Mouse (Mus musculus) forebrain, embryonic 10.5 days (tissue): ENCODE results near the gene Prap1. TPM values are rescaled to one million over a fixed set of nuclear protein-coding genes. Genes with fewer than 3 reads are reported as not detected.

ENCODE experiments used
- DNase-seq: peaks from one replicate; pipeline ENCODE4 v3.0.0-alpha.2; 2017; ENCODE audit warnings: low spot score; ENCODE audit errors: extremely low spot score
- H3K27ac ChIP-seq: fragments of 300-500 bp; sonication (generic); 2 replicates; pipeline ENCODE4 v1.5.1; 2016; ENCODE audit warnings: mild to moderate bottlenecking
- H3K27me3 ChIP-seq: fragments of 300-500 bp; sonication (generic); 2 replicates; pipeline ENCODE4 v1.6.1; 2016; ENCODE audit warnings: mild to moderate bottlenecking; ENCODE audit not compliant: poor library complexity, severe bottlenecking
- H3K36me3 ChIP-seq: fragments of 300-500 bp; sonication (generic); replicated peaks from 2 replicates; pipeline ENCODE4 v1.6.1; 2016; ENCODE audit warnings: mild to moderate bottlenecking, moderate library complexity
- H3K4me1 ChIP-seq: fragments of 300-500 bp; sonication (generic); 2 replicates; pipeline ENCODE4 v1.6.1; 2016
- H3K4me3 ChIP-seq: fragments of 300-500 bp; sonication (generic); 2 replicates; pipeline ENCODE4 v1.5.1; 2016; ENCODE audit warnings: mild to moderate bottlenecking, moderate library complexity
- H3K9me3 ChIP-seq: fragments of 300-500 bp; sonication (generic); 2 replicates; pipeline ENCODE4 v1.6.1; 2016; ENCODE audit warnings: mild to moderate bottlenecking, moderate library complexity
- WGBS: fragments of 180-500 bp; shearing (Covaris S2); methylation state at CpG from one replicate; pipeline ENCODE4 v1.1.7; 2016; 5-methylcytosine and 5-hydroxymethylcytosine counted together
- polyA plus RNA-seq: library from polyadenylated mRNA; unstranded; fragments of >200 nt; fragmentation: Nextera tagmentation; extraction: Ambion mirVana; gene quantifications from 2 replicates; pipeline ENCODE4 v1.2.1, GENCODE M21; 2016

The Prap1 gene
- polyA plus RNA-seq, result not detected in 2 replicates

DNA sequence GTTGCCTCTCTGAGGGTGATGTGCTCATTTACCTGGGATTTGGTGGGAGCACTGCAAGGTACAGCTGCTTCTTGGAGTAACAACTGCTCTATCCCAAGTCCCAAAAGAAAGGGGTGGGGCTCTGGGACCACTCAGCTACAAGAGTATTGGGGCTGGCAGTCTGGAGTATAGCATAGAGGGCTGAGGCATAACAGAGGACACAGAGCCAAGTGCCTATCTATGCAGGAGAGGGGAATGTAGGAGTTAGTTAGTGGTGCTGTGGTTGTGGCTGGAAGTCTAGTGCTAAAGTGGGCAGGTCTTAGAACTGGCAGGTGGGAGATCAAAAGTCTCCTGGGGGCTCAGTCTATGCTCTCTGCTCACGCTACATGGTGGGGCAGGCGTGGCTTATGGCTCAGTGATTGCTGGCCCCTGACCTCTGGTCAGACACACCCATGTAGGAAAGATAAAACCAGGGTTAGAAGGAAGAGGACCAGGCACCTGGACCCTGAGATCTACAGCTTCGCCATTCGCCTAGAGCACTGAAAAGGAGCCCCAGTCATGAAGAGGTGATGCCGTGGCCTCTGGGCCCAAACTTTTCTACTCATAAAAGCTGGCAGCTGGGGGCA lies at the start of gene Prap1:
Gene Prap1, plus strand, starts transcription at position 472 of the 605 bp plus-strand sequence.
- no peaks in the 10 kb centered on the region; the same call in 1 of the 2 replicates for H3K4me1 ChIP-seq
- DNase-seq, result no peak
- no peaks in the 10 kb centered on the region for H3K9me3 ChIP-seq
- no peaks in the 10 kb centered on the region for H3K27me3 ChIP-seq
- no peak within 1 kb of the TSS for H3K4me3 ChIP-seq
- 74% methylated on average over 5 of the region's 5 CpGs for WGBS
- no peak within 1 kb of the TSS for H3K27ac ChIP-seq
- no peaks in the 10 kb centered on the region for H3K36me3 ChIP-seq

DNA sequence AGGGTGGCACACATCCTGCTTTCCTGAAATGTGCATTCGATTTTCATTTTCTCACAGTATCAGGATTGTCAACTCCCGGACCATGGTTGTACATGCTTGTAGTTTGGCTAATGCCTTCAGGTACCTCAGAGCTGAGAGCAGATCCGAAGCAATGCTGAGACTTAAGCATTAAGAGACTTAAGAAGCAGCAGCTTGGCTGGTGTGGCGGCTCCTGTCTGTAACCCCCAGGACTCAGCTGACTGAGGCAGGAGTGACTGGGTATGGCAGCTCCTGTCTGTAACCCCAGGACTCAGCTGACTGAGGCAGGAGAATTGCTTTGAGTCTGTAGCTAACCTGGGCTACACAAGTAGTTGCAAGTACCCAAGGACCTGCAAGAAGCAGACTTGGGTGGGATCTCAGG lies 47.6 kb upstream of the Prap1 start:
- H3K9me3 ChIP-seq, result no peaks in the 10 kb centered on the region
- H3K4me1 ChIP-seq, result peaks cover 27% of the 10 kb centered on the region
- peaks cover 7% of the 10 kb centered on the region for H3K36me3 ChIP-seq
- no peak overlapping the region for H3K27ac ChIP-seq
- H3K27me3 ChIP-seq, result peaks cover 91% of the 10 kb centered on the region
- no peak for DNase-seq
- WGBS, result 78% methylated on average over 4 of the region's 4 CpGs
- H3K4me3 ChIP-seq, result no peak overlapping the region

DNA sequence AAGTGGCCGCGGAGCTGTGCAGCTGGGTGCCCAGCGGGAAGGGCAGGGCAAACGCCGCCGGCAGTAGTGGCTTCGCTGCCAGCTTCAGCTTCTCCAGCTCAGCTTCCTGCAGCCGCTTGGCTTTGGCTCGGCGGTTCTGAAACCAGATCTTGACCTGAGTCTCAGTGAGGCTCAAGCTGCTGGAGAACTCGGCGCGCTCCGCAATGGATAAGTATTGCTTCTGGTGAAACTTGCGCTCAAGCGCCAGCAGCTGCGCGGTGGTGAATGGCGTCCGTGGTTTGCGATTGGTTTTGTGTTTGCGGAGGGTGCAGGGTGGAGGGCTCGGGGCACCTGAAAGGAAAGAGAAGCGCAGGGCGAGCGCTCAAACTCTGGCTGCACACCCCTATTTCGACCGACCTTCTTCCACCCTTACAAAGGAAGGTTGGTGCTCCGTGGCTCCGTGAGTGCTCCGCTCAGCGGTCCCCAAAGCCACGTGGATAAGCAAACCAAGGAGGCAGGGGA lies 45.3 kb upstream of the Prap1 start:
- no peaks in the 10 kb centered on the region for H3K9me3 ChIP-seq
- no peaks in the 10 kb centered on the region for H3K36me3 ChIP-seq
- 0 out of 2 replicates have a peak overlapping the region, but pooled peaks have one; percentile 26 for H3K27ac ChIP-seq
- WGBS, result under 1% methylated on average over 33 of the region's 33 CpGs
- peaks cover 29% of the 10 kb centered on the region for H3K4me1 ChIP-seq
- DNase-seq, result no peak
- peak overlapping the region; percentile 47 for H3K4me3 ChIP-seq
- peaks cover 100% of the 10 kb centered on the region for H3K27me3 ChIP-seq

DNA sequence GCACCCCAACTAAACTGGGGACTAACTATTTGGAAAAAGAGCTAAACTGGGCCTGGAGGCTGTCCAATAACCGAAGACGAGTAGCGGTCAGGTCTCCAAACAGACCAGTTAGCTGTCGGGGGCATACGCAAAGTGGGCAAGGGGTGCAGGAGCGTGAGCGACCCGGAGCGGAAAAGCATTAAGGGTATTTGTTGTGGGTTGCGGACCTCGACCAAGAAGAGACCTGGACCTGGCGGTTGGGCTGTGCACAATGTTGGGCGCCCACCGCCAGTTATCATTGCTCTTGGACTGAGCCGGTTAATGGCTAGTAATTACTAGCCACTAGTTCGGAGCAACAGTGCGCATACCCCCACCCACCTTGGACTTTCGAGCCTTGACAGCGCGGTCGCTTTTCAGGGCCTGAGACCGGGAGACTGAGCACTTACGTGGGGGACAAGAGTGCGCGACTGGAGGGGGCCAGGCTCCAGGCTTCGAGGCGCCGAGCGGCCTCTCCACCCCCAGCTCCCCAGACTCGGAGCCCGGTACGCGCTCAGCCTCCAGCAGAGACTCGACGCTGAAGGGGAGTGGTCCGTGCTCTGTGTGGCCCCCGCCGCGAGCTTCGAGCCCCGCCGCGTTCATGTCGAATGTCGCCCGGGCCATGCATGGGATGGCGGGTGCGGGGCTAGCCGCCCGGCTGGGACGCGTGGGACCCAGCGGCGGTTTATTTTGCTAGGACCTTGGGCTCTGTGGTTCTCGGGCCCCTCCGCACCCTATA lies 44.7 kb upstream of the Prap1 start, which contains the start of gene Msx3:
Gene Msx3, minus strand, starts transcription at position 729 of the 754 bp plus-strand sequence.
- peaks cover 29% of the 10 kb centered on the region for H3K4me1 ChIP-seq
- H3K9me3 ChIP-seq, result no peaks in the 10 kb centered on the region
- DNase-seq, result no peak
- H3K27ac ChIP-seq, result 0 out of 2 replicates have a peak within 1 kb of the TSS, but pooled peaks have one; percentile 26
- H3K27me3 ChIP-seq, result peaks cover 100% of the 10 kb centered on the region
- H3K4me3 ChIP-seq, result peak within 1 kb of the TSS; percentile 47
- under 1% methylated on average over 56 of the region's 56 CpGs for WGBS
- no peaks in the 10 kb centered on the region for H3K36me3 ChIP-seq

DNA sequence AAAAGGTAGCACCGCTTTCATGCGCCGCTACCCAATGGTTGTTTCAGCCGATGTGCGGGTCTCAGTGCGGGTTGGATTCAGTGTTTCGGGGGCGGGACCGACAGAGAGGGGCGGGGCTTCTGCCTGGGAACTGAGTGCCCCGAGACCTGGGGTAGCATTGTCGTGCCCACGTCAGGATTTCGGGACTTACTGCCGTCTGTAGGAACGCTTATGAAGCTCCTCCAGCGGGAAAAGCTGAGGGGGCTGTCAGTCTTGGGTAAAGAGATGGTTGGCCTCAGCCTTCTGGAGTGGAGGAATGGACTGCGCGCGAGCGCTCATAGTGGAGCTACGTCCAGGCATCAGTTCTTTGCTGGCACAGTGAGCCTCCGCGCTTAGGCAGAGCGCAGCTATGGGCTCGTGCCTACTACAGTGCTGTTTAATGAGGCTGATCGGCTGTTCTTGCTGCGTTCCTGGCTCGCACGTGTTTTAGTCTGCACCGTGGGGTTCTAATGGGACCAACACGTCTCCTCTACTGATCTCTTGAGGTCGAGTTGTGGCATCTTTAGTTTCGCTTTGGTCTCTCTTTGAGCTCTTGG lies 44.0 kb upstream of the Prap1 start:
- DNase-seq, result peak; percentile 59
- Histone ChIP-seq H3K4me3 (peak overlapping the region; percentile 47), H3K27me3 (peaks cover 100% of the 10 kb centered on the region), H3K27ac (no peak overlapping the region), H3K9me3 (no peaks in the 10 kb centered on the region), H3K36me3 (no peaks in the 10 kb centered on the region), H3K4me1 (peaks cover 29% of the 10 kb centered on the region)
- under 1% methylated on average over 34 of the region's 34 CpGs for WGBS

DNA sequence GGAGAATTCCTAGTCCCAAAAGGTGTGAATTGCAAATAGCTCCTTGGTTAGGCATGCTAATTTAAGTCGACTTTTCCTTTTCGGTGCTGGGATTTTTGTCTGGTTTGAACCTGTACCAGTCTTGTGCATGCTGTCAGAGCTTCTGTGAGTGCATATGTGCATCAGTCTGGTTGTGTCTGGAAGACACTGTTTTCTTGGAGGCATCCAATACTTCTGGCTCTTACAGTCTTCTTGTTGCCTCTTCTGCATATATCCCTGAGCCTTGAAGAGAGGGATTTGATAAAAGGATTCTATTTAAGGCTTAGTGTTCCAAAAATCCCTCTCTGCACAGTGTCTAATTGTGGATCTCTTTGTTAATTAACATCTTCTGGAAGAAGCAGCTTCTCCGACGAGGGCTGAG lies 39.1 kb upstream of the Prap1 start:
- Histone ChIP-seq H3K27ac (no peak overlapping the region), H3K36me3 (no peaks in the 10 kb centered on the region), H3K4me1 (peaks cover 42% of the 10 kb centered on the region), H3K27me3 (peaks cover 100% of the 10 kb centered on the region), H3K4me3 (no peak overlapping the region), H3K9me3 (peaks cover 7% of the 10 kb centered on the region; the same call in 1 of the 2 replicates)
- 78% methylated on average over 4 of the region's 4 CpGs for WGBS
- no peak for DNase-seq

DNA sequence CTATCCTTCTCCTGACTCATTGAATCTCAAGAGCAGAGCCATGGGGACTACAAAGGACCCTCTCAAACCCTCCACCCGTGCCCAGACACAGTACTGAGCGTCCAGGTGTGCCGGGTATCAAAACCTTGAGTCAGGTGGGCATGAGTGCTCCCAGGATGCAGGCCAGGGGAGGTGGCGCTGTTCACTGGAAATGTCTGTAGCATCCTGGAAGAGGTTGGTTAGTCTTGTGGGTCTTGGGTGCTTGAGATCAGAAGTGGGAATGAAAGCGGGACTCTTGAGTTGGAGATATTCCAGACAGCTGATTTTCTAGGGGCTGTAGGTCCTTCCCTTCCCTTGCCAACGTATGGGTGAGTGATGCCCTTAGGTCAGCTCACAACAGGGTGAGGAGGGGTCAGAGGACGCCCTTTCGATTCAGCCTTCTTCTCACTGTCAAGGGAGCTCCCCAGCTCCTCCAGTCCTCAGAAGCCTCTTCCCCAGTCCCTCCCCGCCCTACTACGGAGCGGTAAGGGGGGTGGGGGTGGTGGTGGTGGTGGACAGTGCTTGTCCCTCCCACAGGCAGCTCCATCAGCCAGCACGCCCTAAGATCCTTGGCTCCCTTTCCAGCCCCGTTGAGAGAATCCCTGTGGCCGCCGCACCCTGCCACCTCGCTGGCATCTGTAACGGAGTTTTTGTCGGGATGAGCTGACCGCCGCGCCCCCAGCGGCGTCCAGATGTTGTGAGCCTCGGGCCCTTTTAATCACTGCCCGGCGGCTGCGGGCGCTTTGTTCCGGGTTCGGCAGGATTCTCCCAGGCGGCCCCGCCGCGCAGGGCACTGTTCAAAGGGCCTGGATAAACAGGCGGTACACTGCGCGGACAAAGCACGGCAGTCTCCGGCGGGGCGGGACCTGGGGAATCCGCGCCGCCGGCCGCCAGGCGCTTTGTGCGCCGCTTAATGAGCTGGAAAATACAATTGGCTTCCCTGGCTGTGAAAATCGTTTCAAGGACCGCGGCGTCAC lies 35.5 kb upstream of the Prap1 start:
- no peaks in the 10 kb centered on the region for H3K36me3 ChIP-seq
- H3K27ac ChIP-seq, result peak overlapping the region; percentile 91
- H3K4me3 ChIP-seq, result peak overlapping the region; percentile 55
- H3K27me3 ChIP-seq, result peaks cover 100% of the 10 kb centered on the region
- WGBS, result 2% methylated on average over 53 of the region's 53 CpGs
- peak; percentile 90 for DNase-seq
- peaks cover 7% of the 10 kb centered on the region; the same call in 1 of the 2 replicates for H3K9me3 ChIP-seq
- H3K4me1 ChIP-seq, result peaks cover 67% of the 10 kb centered on the region

DNA sequence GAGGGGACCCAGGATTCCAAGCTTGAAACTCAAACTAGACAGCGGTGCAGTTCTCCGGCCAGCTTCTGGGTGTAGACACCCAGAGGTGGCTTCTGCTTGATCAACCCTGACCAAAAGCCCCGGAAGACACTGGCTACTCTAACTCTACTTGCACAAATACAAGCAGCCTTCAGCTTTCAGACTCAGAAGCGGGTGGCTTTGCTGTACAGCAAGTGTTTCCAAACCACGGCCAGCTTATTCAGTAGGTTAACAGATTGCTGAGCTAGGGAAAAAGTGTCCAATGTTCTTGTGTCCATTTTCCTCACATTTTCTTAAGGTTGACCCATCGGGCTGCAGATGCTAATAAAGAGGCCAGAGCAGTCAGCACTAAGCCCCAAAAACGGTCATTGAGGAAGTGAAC lies 34.7 kb upstream of the Prap1 start:
- peaks cover 100% of the 10 kb centered on the region for H3K27me3 ChIP-seq
- peaks cover 7% of the 10 kb centered on the region; the same call in 1 of the 2 replicates for H3K9me3 ChIP-seq
- H3K4me1 ChIP-seq, result peaks cover 74% of the 10 kb centered on the region
- peak overlapping the region; percentile 91 for H3K27ac ChIP-seq
- peak overlapping the region; percentile 55 for H3K4me3 ChIP-seq
- no peak for DNase-seq
- H3K36me3 ChIP-seq, result no peaks in the 10 kb centered on the region
- 10% methylated on average over 7 of the region's 7 CpGs for WGBS

DNA sequence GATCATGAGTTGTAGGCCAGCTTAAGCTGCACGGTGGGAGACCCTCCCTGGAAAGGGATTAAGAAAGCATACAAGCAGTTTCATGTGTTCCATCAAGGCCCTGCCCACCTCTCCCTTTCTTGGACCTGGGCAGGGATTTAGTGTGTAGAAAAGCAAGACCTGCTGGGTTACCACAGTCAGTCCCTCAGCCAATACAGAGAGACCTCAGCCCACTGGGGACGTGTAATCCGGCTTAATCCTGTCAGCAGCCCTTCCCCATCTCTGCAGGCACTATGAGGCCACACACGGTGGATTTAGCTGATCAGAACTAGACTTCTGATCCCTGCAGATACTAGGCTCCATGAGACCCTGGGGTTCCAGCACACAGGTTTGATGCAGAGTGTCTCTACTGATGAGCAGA lies 33.6 kb upstream of the Prap1 start:
- Histone ChIP-seq H3K9me3 (peaks cover 7% of the 10 kb centered on the region; the same call in 1 of the 2 replicates), H3K27me3 (peaks cover 100% of the 10 kb centered on the region), H3K4me1 (peaks cover 76% of the 10 kb centered on the region), H3K36me3 (no peaks in the 10 kb centered on the region), H3K4me3 (no peak overlapping the region), H3K27ac (peak overlapping the region; percentile 88; the same call in 1 of the 2 replicates)
- 11% methylated on average over 4 of the region's 4 CpGs for WGBS
- DNase-seq, result peak; percentile 46

DNA sequence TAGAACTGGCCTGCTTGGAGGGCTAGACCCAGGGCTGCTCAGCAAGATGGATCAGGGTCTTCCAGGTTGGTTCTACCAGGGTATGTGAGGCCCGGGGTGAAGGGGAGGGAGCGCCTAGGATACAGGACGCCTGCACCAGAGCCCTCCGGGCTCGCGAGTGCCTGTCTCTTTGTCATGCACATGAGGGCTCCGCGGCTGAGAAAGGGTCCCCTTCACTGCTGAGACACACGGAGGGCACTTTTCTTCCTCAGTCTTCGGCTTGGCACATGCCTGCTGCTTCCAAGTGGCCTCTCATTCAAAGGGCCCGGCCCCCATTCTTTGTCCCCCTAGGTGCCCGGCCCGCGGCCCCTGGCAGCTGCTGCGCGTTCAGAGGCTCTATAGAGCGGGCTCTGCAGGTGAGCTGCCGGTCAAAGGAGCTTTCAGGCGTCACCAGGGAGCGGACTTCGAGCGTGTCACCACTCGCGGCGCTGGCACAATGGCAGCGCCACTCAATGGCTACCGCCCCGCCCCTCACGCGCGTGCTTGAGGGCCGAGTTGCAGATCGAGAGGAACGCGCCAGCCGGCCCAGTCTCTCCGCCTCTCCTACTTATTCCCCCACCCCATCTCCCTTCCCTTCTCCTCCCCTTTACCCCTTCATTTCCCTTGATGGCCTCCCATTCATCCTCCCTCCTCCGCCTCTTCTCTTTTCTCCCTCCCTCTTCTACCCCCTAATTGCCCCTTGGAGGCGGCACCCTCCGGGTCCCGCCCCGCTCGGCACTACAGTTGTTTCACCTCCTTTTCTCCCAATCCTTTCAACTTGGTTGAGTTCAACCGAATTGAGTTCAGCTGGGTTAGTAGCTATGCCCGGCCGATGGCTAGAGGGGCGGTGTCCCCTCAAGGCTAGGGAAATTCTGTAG lies 32.0 kb upstream of the Prap1 start:
- H3K36me3 ChIP-seq, result no peaks in the 10 kb centered on the region
- under 1% methylated on average over 47 of the region's 47 CpGs for WGBS
- H3K4me3 ChIP-seq, result peak overlapping the region; percentile 54
- peaks cover 82% of the 10 kb centered on the region for H3K4me1 ChIP-seq
- H3K27ac ChIP-seq, result peak overlapping the region; percentile 88
- no peaks in the 10 kb centered on the region for H3K9me3 ChIP-seq
- DNase-seq, result peak; percentile 85
- H3K27me3 ChIP-seq, result peaks cover 100% of the 10 kb centered on the region

DNA sequence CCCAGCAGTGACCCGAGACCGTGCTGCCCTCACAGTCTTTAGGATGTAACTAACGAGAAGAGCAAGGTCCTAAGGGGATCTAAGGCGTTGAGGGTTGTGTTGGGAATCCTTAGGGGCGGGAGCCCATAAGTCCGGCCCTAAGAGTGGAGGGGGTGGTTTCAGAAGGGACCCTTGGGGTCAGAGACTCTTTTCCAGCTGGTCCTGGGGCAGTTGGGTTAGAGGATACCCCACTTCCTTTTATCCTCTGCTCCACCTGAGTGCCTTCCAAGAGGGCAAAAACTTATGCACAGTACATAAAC lies 31.4 kb upstream of the Prap1 start:
- H3K4me1 ChIP-seq, result peaks cover 76% of the 10 kb centered on the region
- WGBS, result 0% methylated on average over 6 of the region's 6 CpGs
- peak overlapping the region; percentile 88 for H3K27ac ChIP-seq
- peaks cover 100% of the 10 kb centered on the region for H3K27me3 ChIP-seq
- DNase-seq, result no peak
- H3K4me3 ChIP-seq, result peak overlapping the region; percentile 54
- no peaks in the 10 kb centered on the region for H3K9me3 ChIP-seq
- H3K36me3 ChIP-seq, result no peaks in the 10 kb centered on the region
